In the genomic region with DNA sequence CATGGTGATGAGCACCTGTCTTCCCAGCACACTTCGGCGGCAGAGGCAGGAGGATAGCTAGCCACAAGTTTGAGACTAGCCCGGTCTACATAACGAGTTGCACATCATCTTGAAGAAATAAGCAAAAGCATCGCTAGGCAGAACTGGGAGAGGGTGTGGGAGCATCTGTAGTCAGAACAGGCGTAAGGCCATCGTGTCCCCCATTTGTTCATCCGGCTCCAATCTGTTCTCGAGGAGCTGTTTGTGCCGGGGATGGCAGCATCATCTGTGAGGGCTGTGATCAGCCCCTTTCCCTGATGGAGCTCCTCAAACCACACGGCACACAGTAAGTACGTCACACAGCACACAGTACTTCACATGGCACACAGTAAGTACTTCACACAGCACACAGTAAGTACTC, we compare ENCODE assay signal across 19 mouse cellular contexts. TPM values are rescaled to one million over a fixed set of nuclear protein-coding genes. Genes with fewer than 3 reads are reported as not detected.
"Had no signal": no experiment of that assay in that cellular context is flagged by ENCODE, and none has a peak within 500 bp of the region (broad histone marks: within the 10 kb centered on the region; RNA-seq: fewer than 3 reads in every experiment).

No protein-coding gene starts in this region.

- ATAC-seq: intestine, embryonic 16.5 days; midbrain, embryonic 13.5 days had no signal

- DNase-seq: kidney, adult 2 months; kidney, postnatal 36 days; left cerebral cortex, postnatal 4 days; lung, adult 18-20 months; lung, postnatal 36 days; right cerebral cortex, adult 18-20 months; right cerebral cortex, postnatal 25 days; thymus, postnatal 36 days had no signal

RNA-seq across cellular contexts. Expression of gene Crybb3, which starts 45.1 kb away (rescaled TPM):
- total RNA-seq: megakaryocyte progenitor cell, adult 5-6 weeks had no signal

RNA-seq across cellular contexts. Expression of gene Crybb2, which starts 56.6 kb away (rescaled TPM):
- total RNA-seq: left cerebral cortex, postnatal 4 days; liver, adult 2 months; megakaryocyte progenitor cell, adult 5-6 weeks; midbrain, postnatal 0 days had no signal
- polyA plus RNA-seq: intestine, embryonic 16.5 days; kidney, adult 2 months; kidney, postnatal 0 days; limb, embryonic 13.5 days; liver, adult 2 months; liver, embryonic 14.5 days; lung, embryonic 16.5 days; midbrain, embryonic 13.5 days; midbrain, postnatal 0 days; neural tube, embryonic 14.5 days; stomach, embryonic 16.5 days had no signal
